Mouse (Mus musculus): Measurements from ENCODE around the gene Mfsd12. TPM values are rescaled to one million over a fixed set of nuclear protein-coding genes. Genes with fewer than 3 reads are reported as not detected.

The Mfsd12 gene
- total and polyA plus RNA-seq, 2 experiments from 2014 or later = 10.3 to 30.5 TPM

- TF ChIP-seq EP300 (IDR thresholded peaks at IDR 0.05; ENCODE audit: low read depth) (no peak), CTCF (IDR thresholded peaks at IDR 0.05; ENCODE audit: low read depth) (no peak)
- peak overlapping the region; percentile 92 for H3K9ac ChIP-seq (replicated peaks; ENCODE audit: low read depth, low read length)
- peak overlapping the region; percentile 36; the same call in 1 of the 2 replicates for H3K27ac ChIP-seq (ENCODE audit: low read depth)
- no peaks in the 10 kb centered on the region for H3K9me3 ChIP-seq (replicated peaks; ENCODE audit: control insufficient read depth, low read length)
- ATAC-seq (ENCODE audit: insufficient read depth, low read depth) = no peak
- peak overlapping the region; percentile 87 for H3K4me3 ChIP-seq (ENCODE audit: low read depth, low read length)
- H3K36me3 ChIP-seq (replicated peaks; ENCODE audit: control insufficient read depth, insufficient read depth, low read length) = peaks cover 24% of the 10 kb centered on the region
- H3K27me3 ChIP-seq (ENCODE audit: control insufficient read depth, insufficient read depth, low read length) = no peaks in the 10 kb centered on the region
- H3K4me2 ChIP-seq (ENCODE audit: low read depth, low read length) = peak overlapping the region; percentile 83
- peaks cover 17% of the 10 kb centered on the region for H3K4me1 ChIP-seq (ENCODE audit: control insufficient read depth, insufficient read depth)
- no peak for DNase-seq (ENCODE audit: low spot score)
- 40% methylated on average over 6 of the region's 6 CpGs for WGBS
Observed at GRCm38 (mm10) chr10:81376561-81377361, 19.5 kb downstream of the Mfsd12 start.

- TF ChIP-seq EP300 (IDR thresholded peaks at IDR 0.05; ENCODE audit: low read depth) (no peak), CTCF (IDR thresholded peaks at IDR 0.05; ENCODE audit: low read depth) (no peak)
- Histone ChIP-seq H3K9me3 (replicated peaks; ENCODE audit: control insufficient read depth, low read length) (no peaks in the 10 kb centered on the region), H3K36me3 (replicated peaks; ENCODE audit: control insufficient read depth, insufficient read depth, low read length) (peaks cover 24% of the 10 kb centered on the region), H3K4me3 (ENCODE audit: low read depth, low read length) (peak overlapping the region; percentile 87), H3K27me3 (ENCODE audit: control insufficient read depth, insufficient read depth, low read length) (no peaks in the 10 kb centered on the region), H3K27ac (ENCODE audit: low read depth) (peak overlapping the region; percentile 36; the same call in 1 of the 2 replicates), H3K9ac (replicated peaks; ENCODE audit: low read depth, low read length) (peak overlapping the region; percentile 92), H3K4me1 (ENCODE audit: control insufficient read depth, insufficient read depth) (peaks cover 17% of the 10 kb centered on the region), H3K4me2 (ENCODE audit: low read depth, low read length) (peak overlapping the region; percentile 83)
- no peak for DNase-seq (ENCODE audit: low spot score)
- ATAC-seq (ENCODE audit: insufficient read depth, low read depth) = no peak
- WGBS = 41% methylated on average over 2 of the region's 2 CpGs
Observed at GRCm38 (mm10) chr10:81377362-81377664, 20.0 kb downstream of the Mfsd12 start.

GRCm38 (mm10) chr10:81377793-81378552 is 20.7 kb downstream of the Mfsd12 start, which contains the start of gene Fzr1:
TSS of gene Fzr1 (minus strand) at chr10:81378516.
- ATAC-seq (ENCODE audit: insufficient read depth, low read depth) (peak; percentile 2; the same call in 1 of the 2 replicates), DNase-seq (ENCODE audit: low spot score) (no peak)
- Histone ChIP-seq H3K27ac (ENCODE audit: low read depth) (peak within 1 kb of the TSS; percentile 78), H3K9me3 (replicated peaks; ENCODE audit: control insufficient read depth, low read length) (no peaks in the 10 kb centered on the region), H3K9ac (replicated peaks; ENCODE audit: low read depth, low read length) (peak within 1 kb of the TSS; percentile 92), H3K27me3 (ENCODE audit: control insufficient read depth, insufficient read depth, low read length) (no peaks in the 10 kb centered on the region), H3K36me3 (replicated peaks; ENCODE audit: control insufficient read depth, insufficient read depth, low read length) (peaks cover 24% of the 10 kb centered on the region), H3K4me1 (ENCODE audit: control insufficient read depth, insufficient read depth) (peaks cover 17% of the 10 kb centered on the region), H3K4me3 (ENCODE audit: low read depth, low read length) (peak within 1 kb of the TSS; percentile 87), H3K4me2 (ENCODE audit: low read depth, low read length) (peak within 1 kb of the TSS; percentile 83)
- under 1% methylated on average over 54 of the region's 59 CpGs for WGBS
- TF ChIP-seq CTCF (IDR thresholded peaks at IDR 0.05; ENCODE audit: low read depth) (no peak), EP300 (IDR thresholded peaks at IDR 0.05; ENCODE audit: low read depth) (no peak)

- TF ChIP-seq EP300 (IDR thresholded peaks at IDR 0.05; ENCODE audit: low read depth) (no peak), CTCF (IDR thresholded peaks at IDR 0.05; ENCODE audit: low read depth) (0 out of 2 replicates have a peak, but pooled peaks have one; percentile 23)
- Histone ChIP-seq H3K9ac (replicated peaks; ENCODE audit: low read depth, low read length) (peak overlapping the region; percentile 43; the same call in 1 of the 2 replicates), H3K27ac (ENCODE audit: low read depth) (peak overlapping the region; percentile 51; the same call in 1 of the 2 replicates), H3K4me1 (ENCODE audit: control insufficient read depth, insufficient read depth) (peaks cover 17% of the 10 kb centered on the region), H3K9me3 (replicated peaks; ENCODE audit: control insufficient read depth, low read length) (no peaks in the 10 kb centered on the region), H3K4me2 (ENCODE audit: low read depth, low read length) (peak overlapping the region; percentile 71), H3K36me3 (replicated peaks; ENCODE audit: control insufficient read depth, insufficient read depth, low read length) (peaks cover 19% of the 10 kb centered on the region), H3K4me3 (ENCODE audit: low read depth, low read length) (peak overlapping the region; percentile 87), H3K27me3 (ENCODE audit: control insufficient read depth, insufficient read depth, low read length) (no peaks in the 10 kb centered on the region)
- under 1% methylated on average over 46 of the region's 46 CpGs for WGBS
- DNase-seq (ENCODE audit: low spot score) (peak; percentile 100), ATAC-seq (ENCODE audit: insufficient read depth, low read depth) (peak; percentile 94)
Observed at GRCm38 (mm10) chr10:81378553-81379182, 21.4 kb downstream of the Mfsd12 start.

GRCm38 (mm10) chr10:81379183-81379553 is 21.9 kb downstream of the Mfsd12 start:
- peak overlapping the region; percentile 87 for H3K4me3 ChIP-seq (ENCODE audit: low read depth, low read length)
- peak overlapping the region; percentile 71 for H3K4me2 ChIP-seq (ENCODE audit: low read depth, low read length)
- TF ChIP-seq CTCF (IDR thresholded peaks at IDR 0.05; ENCODE audit: low read depth) = no peak
- no peak for TF ChIP-seq EP300 (IDR thresholded peaks at IDR 0.05; ENCODE audit: low read depth)
- no peaks in the 10 kb centered on the region for H3K9me3 ChIP-seq (replicated peaks; ENCODE audit: control insufficient read depth, low read length)
- ATAC-seq (ENCODE audit: insufficient read depth, low read depth) = no peak
- peak overlapping the region; percentile 51; the same call in 1 of the 2 replicates for H3K27ac ChIP-seq (ENCODE audit: low read depth)
- H3K4me1 ChIP-seq (ENCODE audit: control insufficient read depth, insufficient read depth) = peaks cover 17% of the 10 kb centered on the region
- H3K36me3 ChIP-seq (replicated peaks; ENCODE audit: control insufficient read depth, insufficient read depth, low read length) = peaks cover 14% of the 10 kb centered on the region
- 64% methylated on average over 3 of the region's 3 CpGs for WGBS
- no peaks in the 10 kb centered on the region for H3K27me3 ChIP-seq (ENCODE audit: control insufficient read depth, insufficient read depth, low read length)
- H3K9ac ChIP-seq (replicated peaks; ENCODE audit: low read depth, low read length) = peak overlapping the region; percentile 43; the same call in 1 of the 2 replicates
- DNase-seq (ENCODE audit: low spot score) = no peak

Data from heart, postnatal 0 days (tissue).